Mouse (Mus musculus) lung, embryonic 15.5 days (tissue): ENCODE measurements at regions not wholly inside any gene's neighbourhood (a gene's known extent, or its start where the extent isn't known, plus 50 kb on each side); places are given as distances from the start of the nearest gene placed in this dataset.

ENCODE experiments used
- ATAC-seq: fragments of 200-750 bp; cut with Nextera tagmentation; 2 replicates; pipeline ENCODE4 v1.8.0; 2017; ENCODE audit warnings: moderate number of reproducible peaks, borderline replicate concordance; ENCODE audit not compliant: low FRiP score, low TSS enrichment; ENCODE audit errors: extremely low read depth
- H3K27ac ChIP-seq: fragments of 300-500 bp; sonication (generic); 2 replicates; pipeline ENCODE4 v1.5.1; 2015; ENCODE audit warnings: moderate library complexity, mild to moderate bottlenecking, inconsistent platforms
- H3K27me3 ChIP-seq: fragments of 300-500 bp; sonication (generic); 2 replicates; pipeline ENCODE4 v1.6.1; 2015; ENCODE audit warnings: inconsistent platforms
- H3K36me3 ChIP-seq: fragments of 300-500 bp; sonication (generic); 2 replicates; pipeline ENCODE4 v1.6.1; 2015; ENCODE audit warnings: inconsistent platforms
- H3K4me1 ChIP-seq: fragments of 300-500 bp; sonication (generic); 2 replicates; pipeline ENCODE4 v1.6.1; 2015; ENCODE audit warnings: inconsistent platforms
- H3K4me2 ChIP-seq: fragments of 300-500 bp; sonication (generic); 2 replicates; pipeline ENCODE4 v1.6.1; 2015; ENCODE audit warnings: inconsistent platforms, mild to moderate bottlenecking, moderate library complexity
- H3K4me3 ChIP-seq: fragments of 300-500 bp; sonication (generic); 2 replicates; pipeline ENCODE4 v1.5.1; 2015; ENCODE audit warnings: mild to moderate bottlenecking, inconsistent platforms
- H3K9ac ChIP-seq: fragments of 300-500 bp; sonication (generic); 2 replicates; pipeline ENCODE4 v1.6.1; 2015; ENCODE audit warnings: inconsistent platforms
- H3K9me3 ChIP-seq: fragments of 300-500 bp; sonication (generic); 2 replicates; pipeline ENCODE4 v1.6.1; 2016; ENCODE audit warnings: inconsistent platforms
- WGBS: fragments of 180-500 bp; shearing (Covaris S2); methylation state at CpG from one replicate; pipeline ENCODE4 v1.1.7; 2015; 5-methylcytosine and 5-hydroxymethylcytosine counted together

GRCm38 (mm10) chr3:57228400-57228799 is 73.4 kb downstream of the Tm4sf1 start:
- Histone ChIP-seq H3K36me3 (no peaks in the 10 kb centered on the region), H3K27me3 (no peaks in the 10 kb centered on the region), H3K9ac (no peak overlapping the region), H3K4me3 (no peak overlapping the region), H3K4me2 (no peak overlapping the region), H3K27ac (no peak overlapping the region), H3K4me1 (no peaks in the 10 kb centered on the region), H3K9me3 (no peaks in the 10 kb centered on the region)
- ATAC-seq = no peak
- WGBS = 81% methylated on average over 2 of the region's 2 CpGs

- H3K27me3 ChIP-seq = no peaks in the 10 kb centered on the region
- 73% methylated on average over 2 of the region's 2 CpGs for WGBS
- no peak overlapping the region for H3K4me3 ChIP-seq
- no peaks in the 10 kb centered on the region for H3K9me3 ChIP-seq
- no peak overlapping the region for H3K9ac ChIP-seq
- H3K4me2 ChIP-seq = no peak overlapping the region
- H3K4me1 ChIP-seq = no peaks in the 10 kb centered on the region
- no peaks in the 10 kb centered on the region for H3K36me3 ChIP-seq
- no peak overlapping the region for H3K27ac ChIP-seq
- ATAC-seq = no peak
Measured at GRCm38 (mm10) chr3:57223773-57224172, 78.0 kb downstream of the Tm4sf1 start.

GRCm38 (mm10) chr3:57222318-57222914 is 79.4 kb downstream of the Tm4sf1 start:
- no peaks in the 10 kb centered on the region for H3K36me3 ChIP-seq
- no peak for ATAC-seq

DNA sequence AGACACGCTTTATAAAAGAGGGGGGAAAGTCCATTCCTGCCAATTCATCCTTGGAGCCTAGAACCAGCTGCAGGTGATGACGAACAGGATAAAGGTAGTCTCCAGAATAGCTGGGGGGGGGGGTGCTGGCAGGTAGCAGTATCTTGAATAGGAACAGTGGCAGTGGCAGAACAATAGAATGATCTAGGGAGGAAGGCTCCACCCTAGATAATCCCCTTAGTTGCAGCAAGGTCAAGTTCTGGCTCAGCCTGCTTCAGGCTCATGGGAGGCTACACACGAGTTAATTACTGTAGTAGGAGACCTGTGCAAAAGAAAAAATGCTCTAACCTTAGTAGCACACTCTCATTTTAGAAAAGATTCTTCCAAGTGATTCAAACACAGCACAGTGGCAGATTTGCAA is 83.4 kb downstream of the Tm4sf1 start:
- WGBS = 53% methylated on average over 3 of the region's 3 CpGs
- Histone ChIP-seq H3K4me2 (no peak overlapping the region), H3K27me3 (no peaks in the 10 kb centered on the region), H3K4me1 (no peaks in the 10 kb centered on the region), H3K9ac (no peak overlapping the region), H3K36me3 (no peaks in the 10 kb centered on the region), H3K4me3 (no peak overlapping the region), H3K9me3 (no peaks in the 10 kb centered on the region), H3K27ac (no peak overlapping the region)
- ATAC-seq = no peak

More at GRCm38 (mm10) chr3:57222318-57222914, 79.4 kb downstream of the Tm4sf1 start:
- no peak overlapping the region for H3K4me3 ChIP-seq
- no peaks in the 10 kb centered on the region for H3K27me3 ChIP-seq
- no peaks in the 10 kb centered on the region for H3K9me3 ChIP-seq
- H3K4me2 ChIP-seq = no peak overlapping the region
- no peak overlapping the region for H3K27ac ChIP-seq
- no peak overlapping the region for H3K9ac ChIP-seq
- H3K4me1 ChIP-seq = no peaks in the 10 kb centered on the region
- 61% methylated on average over 3 of the region's 3 CpGs for WGBS

DNA sequence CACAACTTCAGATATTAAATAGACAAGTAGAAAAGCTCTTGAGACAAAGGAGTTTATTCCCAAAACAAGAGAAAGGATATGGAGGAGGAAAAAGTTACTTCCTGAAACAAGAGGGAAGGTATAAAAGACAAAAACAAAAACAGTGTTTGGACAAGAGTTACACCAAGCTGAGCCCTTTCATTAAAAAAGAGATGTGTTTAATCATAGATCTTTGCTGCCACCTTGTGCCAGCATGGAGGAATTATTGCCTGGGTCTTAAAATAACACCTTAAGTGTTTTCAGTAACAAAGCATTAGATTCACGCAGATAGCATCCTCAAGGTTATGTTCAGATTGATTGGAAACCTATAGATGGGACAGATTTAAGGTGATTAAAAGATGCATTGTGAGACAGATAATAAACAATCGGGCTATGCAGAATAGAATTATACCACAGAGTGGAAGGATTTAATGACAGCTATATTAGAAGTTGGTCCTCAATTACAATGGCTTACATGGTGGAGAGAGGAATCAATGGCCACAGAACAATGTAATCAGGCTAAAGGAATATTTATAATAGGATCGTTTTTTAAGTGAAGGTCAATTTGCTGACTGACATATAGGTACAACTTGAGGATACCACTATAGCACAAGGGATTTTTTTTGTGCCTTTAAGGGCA is 97.6 kb downstream of the Tm4sf1 start:
- H3K9ac ChIP-seq = no peak overlapping the region
- no peak overlapping the region for H3K4me2 ChIP-seq
- H3K27me3 ChIP-seq = no peaks in the 10 kb centered on the region
- no peaks in the 10 kb centered on the region for H3K9me3 ChIP-seq
- no peaks in the 10 kb centered on the region for H3K4me1 ChIP-seq
- no peaks in the 10 kb centered on the region for H3K36me3 ChIP-seq
- WGBS = 22% methylated on average over 3 of the region's 3 CpGs
- no peak overlapping the region for H3K4me3 ChIP-seq
- ATAC-seq = no peak
- no peak overlapping the region for H3K27ac ChIP-seq

GRCm38 (mm10) chr3:57203418-57203817 is 98.4 kb downstream of the Tm4sf1 start:
- H3K27ac ChIP-seq = no peak overlapping the region
- no peak for ATAC-seq
- no peaks in the 10 kb centered on the region for H3K9me3 ChIP-seq
- H3K4me2 ChIP-seq = no peak overlapping the region
- H3K36me3 ChIP-seq = no peaks in the 10 kb centered on the region
- WGBS = 73% methylated on average over 4 of the region's 4 CpGs
- no peaks in the 10 kb centered on the region for H3K27me3 ChIP-seq
- H3K4me1 ChIP-seq = no peaks in the 10 kb centered on the region
- no peak overlapping the region for H3K9ac ChIP-seq
- no peak overlapping the region for H3K4me3 ChIP-seq

- H3K27me3 ChIP-seq = no peaks in the 10 kb centered on the region
- H3K36me3 ChIP-seq = no peaks in the 10 kb centered on the region
- H3K4me1 ChIP-seq = no peaks in the 10 kb centered on the region
- no peak overlapping the region for H3K9ac ChIP-seq
- no peak overlapping the region for H3K4me3 ChIP-seq
- no peak overlapping the region for H3K4me2 ChIP-seq
- 21% methylated on average over 4 of the region's 4 CpGs for whole genome bisulfite sequencing
- no peak for ATAC-seq
- no peak overlapping the region for H3K27ac ChIP-seq
- no peaks in the 10 kb centered on the region for H3K9me3 ChIP-seq
Measured at GRCm38 (mm10) chr3:57181587-57181986, 120.2 kb downstream of the Tm4sf1 start.

- H3K4me2 ChIP-seq = no peak overlapping the region
- no peak overlapping the region for H3K27ac ChIP-seq
- no peaks in the 10 kb centered on the region for H3K4me1 ChIP-seq
- H3K9me3 ChIP-seq = no peaks in the 10 kb centered on the region
- WGBS = 59% methylated on average over 4 of the region's 4 CpGs
- H3K4me3 ChIP-seq = no peak overlapping the region
- no peak for ATAC-seq
- no peaks in the 10 kb centered on the region for H3K36me3 ChIP-seq
- H3K27me3 ChIP-seq = no peaks in the 10 kb centered on the region
- H3K9ac ChIP-seq = no peak overlapping the region
Measured at GRCm38 (mm10) chr3:57153177-57153948, 148.4 kb downstream of the Tm4sf1 start.

GRCm38 (mm10) chr3:57149156-57149555 is 152.6 kb downstream of the Tm4sf1 start:
- H3K4me1 ChIP-seq = no peaks in the 10 kb centered on the region
- no peak overlapping the region for H3K9ac ChIP-seq
- H3K27me3 ChIP-seq = no peaks in the 10 kb centered on the region
- 70% methylated on average over 3 of the region's 3 CpGs for WGBS
- no peak overlapping the region for H3K4me2 ChIP-seq
- no peak for ATAC-seq
- H3K27ac ChIP-seq = no peak overlapping the region
- no peaks in the 10 kb centered on the region for H3K9me3 ChIP-seq
- H3K36me3 ChIP-seq = no peaks in the 10 kb centered on the region
- H3K4me3 ChIP-seq = no peak overlapping the region

GRCm38 (mm10) chr3:57136847-57137246 is 164.9 kb downstream of the Tm4sf1 start:
- no peaks in the 10 kb centered on the region for H3K27me3 ChIP-seq
- H3K4me1 ChIP-seq = no peaks in the 10 kb centered on the region
- peak overlapping the region; percentile 33 for H3K4me3 ChIP-seq
- WGBS = 15% methylated on average over 24 of the region's 24 CpGs
- H3K9ac ChIP-seq = no peak overlapping the region
- H3K9me3 ChIP-seq = no peaks in the 10 kb centered on the region
- H3K4me2 ChIP-seq = peak overlapping the region; percentile 54
- H3K36me3 ChIP-seq = no peaks in the 10 kb centered on the region
- no peak overlapping the region for H3K27ac ChIP-seq
- peak; percentile 88 for ATAC-seq

- H3K27me3 ChIP-seq = no peaks in the 10 kb centered on the region
- H3K36me3 ChIP-seq = no peaks in the 10 kb centered on the region
- no peak overlapping the region for H3K4me3 ChIP-seq
- ATAC-seq = no peak
- H3K9me3 ChIP-seq = no peaks in the 10 kb centered on the region
- H3K27ac ChIP-seq = no peak overlapping the region
- H3K4me2 ChIP-seq = no peak overlapping the region
- H3K9ac ChIP-seq = no peak overlapping the region
- 78% methylated on average over 2 of the region's 2 CpGs for WGBS
- no peaks in the 10 kb centered on the region for H3K4me1 ChIP-seq
Measured at GRCm38 (mm10) chr3:57128606-57129005, 173.2 kb downstream of the Tm4sf1 start.

GRCm38 (mm10) chr3:57125792-57126485 is 175.8 kb downstream of the Tm4sf1 start:
- Histone ChIP-seq H3K36me3 (no peaks in the 10 kb centered on the region), H3K9me3 (no peaks in the 10 kb centered on the region), H3K27ac (no peak overlapping the region), H3K27me3 (no peaks in the 10 kb centered on the region), H3K4me1 (no peaks in the 10 kb centered on the region), H3K9ac (no peak overlapping the region), H3K4me2 (no peak overlapping the region), H3K4me3 (no peak overlapping the region)
- ATAC-seq = no peak
- 60% methylated on average over 4 of the region's 4 CpGs for WGBS
